Mouse (Mus musculus) lung, embryonic 14.5 days (tissue): ENCODE data around the gene Gigyf2. TPM values are rescaled to one million over a fixed set of nuclear protein-coding genes. Genes with fewer than 3 reads are reported as not detected.

Experiments used
- ATAC-seq: fragments of 200-750 bp; cut with Nextera tagmentation; 2 replicates; pipeline ENCODE4 v1.8.0; 2017; ENCODE audit warnings: mild to moderate bottlenecking, moderate TSS enrichment, moderate library complexity; ENCODE audit not compliant: insufficient read depth
- DNase-seq: peaks from one replicate; pipeline ENCODE4 v3.0.0-alpha.2; 2015
- H3K27ac ChIP-seq: fragments of 300-500 bp; sonication (generic); 2 replicates; pipeline ENCODE4 v1.5.1; 2014; ENCODE audit warnings: low read depth, mild to moderate bottlenecking, moderate library complexity
- H3K27me3 ChIP-seq: fragments of 300-500 bp; sonication (generic); 2 replicates; pipeline ENCODE4 v1.6.1; 2014; ENCODE audit warnings: low read length, control low read depth; ENCODE audit not compliant: insufficient read depth
- H3K36me3 ChIP-seq: fragments of 300-500 bp; sonication (generic); 2 replicates; pipeline ENCODE4 v1.6.1; 2014; ENCODE audit warnings: control low read depth; ENCODE audit not compliant: insufficient read depth
- H3K4me1 ChIP-seq: fragments of 300-500 bp; sonication (generic); 2 replicates; pipeline ENCODE4 v1.6.1; 2014; ENCODE audit warnings: antibody characterized with exemption, control low read depth; ENCODE audit not compliant: insufficient read depth
- H3K4me2 ChIP-seq: fragments of 300-500 bp; sonication (generic); 2 replicates; pipeline ENCODE4 v1.6.1; 2014; ENCODE audit warnings: mild to moderate bottlenecking
- H3K4me3 ChIP-seq: fragments of 300-500 bp; sonication (generic); 2 replicates; pipeline ENCODE4 v1.5.1; 2014; ENCODE audit warnings: low read depth, low read length
- H3K9ac ChIP-seq: fragments of 300-500 bp; sonication (generic); 2 replicates; pipeline ENCODE4 v1.6.1; 2014
- H3K9me3 ChIP-seq: fragments of 300-500 bp; sonication (generic); 2 replicates; pipeline ENCODE4 v1.6.1; 2016; ENCODE audit warnings: low read depth, low read length, control low read depth
- CTCF ChIP-seq: IDR thresholded peaks from 2 replicates; pipeline ENCODE4 v1.5.1; 2016; ENCODE audit warnings: antibody characterized with exemption, low read depth
- WGBS: fragments of 180-500 bp; shearing (Covaris S2); extraction: QIAGEN DNeasy Blood & Tissue Kit; methylation state at CpG from one replicate; pipeline ENCODE4 v1.1.7; 2014; 5-methylcytosine and 5-hydroxymethylcytosine counted together
- polyA plus RNA-seq: library from polyadenylated mRNA; unstranded; fragments of >200 nt; fragmentation: Nextera tagmentation; extraction: Ambion mirVana; gene quantifications from 2 replicates; pipeline ENCODE4 v1.2.1, GENCODE M21; 2014

Gigyf2 gene
- polyA plus RNA-seq, 1 experiment from 2014 or later: 49.6 TPM

GRCm38 (mm10) chr1:87472576-87472975 is 145.8 kb downstream of the Gigyf2 start:
- Histone ChIP-seq H3K27me3 (peaks cover 26% of the 10 kb centered on the region), H3K9ac (no peak overlapping the region), H3K9me3 (no peaks in the 10 kb centered on the region), H3K27ac (no peak overlapping the region), H3K4me3 (no peak overlapping the region), H3K4me1 (no peaks in the 10 kb centered on the region), H3K36me3 (no peaks in the 10 kb centered on the region), H3K4me2 (no peak overlapping the region)
- ATAC-seq (no peak), DNase-seq (no peak)
- WGBS: 78% methylated on average over 7 of the region's 7 CpGs
- TF ChIP-seq CTCF: no peak

GRCm38 (mm10) chr1:87475076-87475895 is 148.5 kb downstream of the Gigyf2 start:
- Histone ChIP-seq H3K27ac (no peak overlapping the region), H3K4me2 (peak overlapping the region; percentile 60), H3K9ac (no peak overlapping the region), H3K4me3 (peak overlapping the region; percentile 16; the same call in 1 of the 2 replicates), H3K36me3 (no peaks in the 10 kb centered on the region), H3K9me3 (no peaks in the 10 kb centered on the region), H3K4me1 (no peaks in the 10 kb centered on the region), H3K27me3 (peaks cover 26% of the 10 kb centered on the region)
- TF ChIP-seq CTCF: no peak
- WGBS: 3% methylated on average over 42 of the region's 42 CpGs
- ATAC-seq (no peak), DNase-seq (no peak)

- ATAC-seq (no peak), DNase-seq (no peak)
- H3K4me2 ChIP-seq: no peak overlapping the region
- no peaks in the 10 kb centered on the region for H3K9me3 ChIP-seq
- H3K27me3 ChIP-seq: no peaks in the 10 kb centered on the region
- H3K36me3 ChIP-seq: no peaks in the 10 kb centered on the region
- no peak overlapping the region for H3K27ac ChIP-seq
- no peak overlapping the region for H3K9ac ChIP-seq
- H3K4me3 ChIP-seq: no peak overlapping the region
- no peaks in the 10 kb centered on the region for H3K4me1 ChIP-seq
- no peak for TF ChIP-seq CTCF
- WGBS: 81% methylated on average over 4 of the region's 4 CpGs
Observed at GRCm38 (mm10) chr1:87482546-87482945, 155.7 kb downstream of the Gigyf2 start.

GRCm38 (mm10) chr1:87486386-87486785 is 159.6 kb downstream of the Gigyf2 start:
- Histone ChIP-seq H3K4me3 (no peak overlapping the region), H3K9me3 (no peaks in the 10 kb centered on the region), H3K4me2 (no peak overlapping the region), H3K27me3 (no peaks in the 10 kb centered on the region), H3K27ac (no peak overlapping the region), H3K9ac (no peak overlapping the region), H3K4me1 (no peaks in the 10 kb centered on the region), H3K36me3 (no peaks in the 10 kb centered on the region)
- TF ChIP-seq CTCF: no peak
- DNase-seq (no peak), ATAC-seq (no peak)
- WGBS: 45% methylated on average over 6 of the region's 6 CpGs

- ATAC-seq (no peak), DNase-seq (no peak)
- Histone ChIP-seq H3K27me3 (no peaks in the 10 kb centered on the region), H3K36me3 (no peaks in the 10 kb centered on the region), H3K4me3 (no peak overlapping the region), H3K4me1 (no peaks in the 10 kb centered on the region), H3K27ac (no peak overlapping the region), H3K9me3 (no peaks in the 10 kb centered on the region), H3K9ac (no peak overlapping the region), H3K4me2 (no peak overlapping the region)
- WGBS: 62% methylated on average over 3 of the region's 3 CpGs
- TF ChIP-seq CTCF: no peak
Observed at GRCm38 (mm10) chr1:87492285-87492684, 165.5 kb downstream of the Gigyf2 start.

GRCm38 (mm10) chr1:87493542-87493941 is 166.7 kb downstream of the Gigyf2 start:
- no peak overlapping the region for H3K4me2 ChIP-seq
- H3K27ac ChIP-seq: no peak overlapping the region
- no peaks in the 10 kb centered on the region for H3K4me1 ChIP-seq
- no peaks in the 10 kb centered on the region for H3K27me3 ChIP-seq
- no peak for DNase-seq
- H3K9me3 ChIP-seq: no peaks in the 10 kb centered on the region
- no peak overlapping the region for H3K9ac ChIP-seq
- H3K36me3 ChIP-seq: no peaks in the 10 kb centered on the region
- ATAC-seq: no peak
- WGBS: 65% methylated on average over 4 of the region's 4 CpGs
- no peak overlapping the region for H3K4me3 ChIP-seq
- TF ChIP-seq CTCF: no peak

Other genes starting within 250 kb of the Gigyf2 start
- not detected in 2 replicates for gene Alppl2, start 237.1 kb upstream of the Gigyf2 start, polyA plus RNA-seq
- gene Alpi, start 225.4 kb upstream of the Gigyf2 start, polyA plus RNA-seq: not detected in 2 replicates
- gene Akp3, start 202.0 kb upstream of the Gigyf2 start, polyA plus RNA-seq: not detected in 2 replicates
- gene Ecel1, start 170.5 kb upstream of the Gigyf2 start, polyA plus RNA-seq: 0.26 and 0.61 TPM in 2 replicates
- not detected in 2 replicates for gene Prss56, start 143.7 kb upstream of the Gigyf2 start, polyA plus RNA-seq
- gene Chrnd, start 136.4 kb upstream of the Gigyf2 start, polyA plus RNA-seq: not detected in 2 replicates
- not detected in 2 replicates for gene Chrng, start 122.3 kb upstream of the Gigyf2 start, polyA plus RNA-seq
- gene Eif4e2, start 113.1 kb upstream of the Gigyf2 start, polyA plus RNA-seq: 160 and 164 TPM in 2 replicates
- gene Efhd1, start 62.6 kb upstream of the Gigyf2 start, polyA plus RNA-seq: 0.11 TPM in 1 of 2 replicates, not detected in the other
- 2.1 and 2.3 TPM in 2 replicates for gene Kcnj13, start 67.7 kb downstream of the Gigyf2 start, polyA plus RNA-seq
- not detected in 2 replicates for gene Snorc, start 143.3 kb downstream of the Gigyf2 start, polyA plus RNA-seq
- 0.91 and 1.7 TPM in 2 replicates for gene Neu2, start 182.9 kb downstream of the Gigyf2 start, polyA plus RNA-seq
- 1.1 and 1.5 TPM in 2 replicates for gene Ngef, start 246.9 kb downstream of the Gigyf2 start, polyA plus RNA-seq